Mouse (Mus musculus): ENCODE data around the gene Fkbp14.

DNA sequence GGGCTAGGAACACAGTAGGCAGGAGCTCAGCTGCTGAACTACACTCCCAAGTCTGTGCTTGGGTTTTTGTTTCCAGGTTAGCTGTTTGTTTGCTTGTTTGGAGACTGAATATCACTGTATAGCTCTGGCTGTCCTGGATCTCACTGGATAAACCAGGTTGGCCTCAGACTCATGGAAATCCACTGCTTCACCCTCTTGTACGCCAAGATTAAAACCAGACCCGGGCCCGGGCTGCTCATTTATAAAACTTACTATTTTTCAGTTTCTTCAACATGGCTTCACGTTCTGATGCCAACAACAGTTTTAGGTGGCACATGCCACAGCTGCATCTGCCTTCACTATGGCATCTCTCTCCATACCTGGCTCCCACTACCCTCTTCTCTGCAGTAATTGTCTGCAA lies 33.5 kb downstream of the Fkbp14 start:
- TF ChIP-seq POLR2A (IDR thresholded peaks at IDR 0.05; ENCODE audit: insufficient read depth, low read depth, low read length) (no peak), CTCF (IDR thresholded peaks at IDR 0.05) (no peak), EP300 (IDR thresholded peaks at IDR 0.05; ENCODE audit: insufficient read depth, low read depth, low read length) (no peak)
